Mouse (Mus musculus) stomach, embryonic 14.5 days (tissue): ENCODE data around the gene Cep97. TPM values are rescaled to one million over a fixed set of nuclear protein-coding genes. Genes with fewer than 3 reads are reported as not detected.
A peak's percentile ranks its signal among the peaks of the same experiment; 100 is the strongest.

Experiments used
- ATAC-seq: fragments of 200-750 bp; cut with Nextera tagmentation; 2 replicates; pipeline ENCODE4 v1.8.0; 2017; ENCODE audit warnings: low read depth, moderate TSS enrichment; ENCODE audit not compliant: insufficient number of reproducible peaks, insufficient read depth, low FRiP score
- H3K27ac ChIP-seq: fragments of 300-500 bp; sonication (generic); 2 replicates; pipeline ENCODE4 v1.5.1; 2014; ENCODE audit warnings: mild to moderate bottlenecking, low read length, moderate library complexity, mixed read lengths
- H3K27me3 ChIP-seq: fragments of 300-500 bp; sonication (generic); 2 replicates; pipeline ENCODE4 v1.6.1; 2014; ENCODE audit warnings: low read length, control low read depth, mixed read lengths; ENCODE audit not compliant: control insufficient read depth, insufficient read depth
- H3K36me3 ChIP-seq: fragments of 300-500 bp; sonication (generic); 2 replicates; pipeline ENCODE4 v1.6.1; 2014; ENCODE audit warnings: mild to moderate bottlenecking, control low read depth, low read length, moderate library complexity, mixed read lengths; ENCODE audit not compliant: control insufficient read depth, insufficient read depth
- H3K4me1 ChIP-seq: fragments of 300-500 bp; sonication (generic); 2 replicates; pipeline ENCODE4 v1.6.1; 2014; ENCODE audit warnings: low read length, control low read depth, mixed read lengths; ENCODE audit not compliant: control insufficient read depth, insufficient read depth
- H3K4me2 ChIP-seq: fragments of 300-500 bp; sonication (generic); replicated peaks from 2 replicates; pipeline ENCODE4 v1.6.1; 2014; ENCODE audit warnings: low read depth, low read length, control low read depth
- H3K4me3 ChIP-seq: fragments of 300-500 bp; sonication (generic); 2 replicates; pipeline ENCODE4 v1.5.1; 2014; ENCODE audit warnings: low read depth, low read length, control low read depth
- H3K9ac ChIP-seq: fragments of 300-500 bp; sonication (generic); replicated peaks from 2 replicates; pipeline ENCODE4 v1.6.1; 2014; ENCODE audit warnings: low read depth, mild to moderate bottlenecking, control low read depth, low read length, moderate library complexity, mixed read lengths
- H3K9me3 ChIP-seq: fragments of 300-500 bp; sonication (generic); 2 replicates; pipeline ENCODE4 v1.6.1; 2016; ENCODE audit warnings: low read depth, low read length, control low read depth; ENCODE audit not compliant: control insufficient read depth
- WGBS: fragments of 180-500 bp; shearing (Covaris S2); extraction: QIAGEN DNeasy Blood & Tissue Kit; methylation state at CpG from one replicate; pipeline ENCODE4 v1.1.7; 2014; 5-methylcytosine and 5-hydroxymethylcytosine counted together
- polyA plus RNA-seq: library from polyadenylated mRNA; unstranded; fragments of >200 nt; fragmentation: Nextera tagmentation; extraction: Ambion mirVana; gene quantifications from 2 replicates; pipeline ENCODE4 v1.2.1, GENCODE M21; 2014

Gene Cep97
- polyA plus RNA-seq, result 12.6 and 12.7 TPM in 2 replicates

- peak; percentile 99 for ATAC-seq
- Histone ChIP-seq H3K4me1 (no peaks in the 10 kb centered on the region), H3K4me2 (peak within 1 kb of the TSS; percentile 73), H3K4me3 (peak within 1 kb of the TSS; percentile 85), H3K27me3 (no peaks in the 10 kb centered on the region), H3K9me3 (no peaks in the 10 kb centered on the region), H3K9ac (peak within 1 kb of the TSS; percentile 61), H3K36me3 (no peaks in the 10 kb centered on the region), H3K27ac (peak within 1 kb of the TSS; percentile 55; the same call in 1 of the 2 replicates)
- WGBS, result under 1% methylated on average over 24 of the region's 24 CpGs
These were observed at the start of gene Cep97 for GRCm38 (mm10) chr16:55934453-55935037. Gene Cep97 (minus strand): TSS chr16:55934855.

DNA sequence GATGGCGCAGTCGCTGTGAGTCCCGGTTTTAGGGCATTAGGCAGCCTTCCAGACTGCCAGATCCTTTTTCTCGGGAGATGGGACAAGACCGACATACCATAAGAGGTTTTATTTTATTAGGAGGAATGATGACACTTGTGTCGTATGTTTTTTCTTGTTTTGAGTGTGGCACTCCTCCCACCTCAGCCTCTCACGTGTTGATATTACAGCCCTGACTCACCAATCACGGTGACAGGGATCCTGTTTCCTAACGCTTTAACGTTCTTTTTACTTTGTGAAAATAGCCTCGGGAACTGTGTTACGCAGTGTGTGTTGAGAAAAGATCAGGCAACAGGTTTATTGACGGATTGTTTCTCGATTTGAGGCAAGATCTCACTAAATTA, 40.2 kb upstream of the Cep97 start:
- no peak for ATAC-seq
- H3K4me1 ChIP-seq, result peaks cover 7% of the 10 kb centered on the region
- 6% methylated on average over 14 of the region's 14 CpGs for WGBS

GRCm38 (mm10) chr16:55974256-55974902, 39.7 kb upstream of the Cep97 start:
- ATAC-seq, result peak; percentile 92
- H3K27ac ChIP-seq, result peak overlapping the region; percentile 90
- no peaks in the 10 kb centered on the region for H3K27me3 ChIP-seq
- H3K4me1 ChIP-seq, result peaks cover 7% of the 10 kb centered on the region
- peak overlapping the region; percentile 76 for H3K4me2 ChIP-seq
- under 1% methylated on average over 51 of the region's 55 CpGs for WGBS
- peak overlapping the region; percentile 99 for H3K4me3 ChIP-seq
- peak overlapping the region; percentile 89 for H3K9ac ChIP-seq
- no peaks in the 10 kb centered on the region for H3K9me3 ChIP-seq
- H3K36me3 ChIP-seq, result peaks cover 34% of the 10 kb centered on the region

More for the DNA sequence above, 40.2 kb upstream of the Cep97 start:
- peaks cover 29% of the 10 kb centered on the region for H3K36me3 ChIP-seq
- peak overlapping the region; percentile 99 for H3K4me3 ChIP-seq
- H3K4me2 ChIP-seq, result peak overlapping the region; percentile 76
- peak overlapping the region; percentile 90; the same call in 1 of the 2 replicates for H3K27ac ChIP-seq
- H3K9ac ChIP-seq, result peak overlapping the region; percentile 89
- H3K27me3 ChIP-seq, result no peaks in the 10 kb centered on the region
- no peaks in the 10 kb centered on the region for H3K9me3 ChIP-seq

DNA sequence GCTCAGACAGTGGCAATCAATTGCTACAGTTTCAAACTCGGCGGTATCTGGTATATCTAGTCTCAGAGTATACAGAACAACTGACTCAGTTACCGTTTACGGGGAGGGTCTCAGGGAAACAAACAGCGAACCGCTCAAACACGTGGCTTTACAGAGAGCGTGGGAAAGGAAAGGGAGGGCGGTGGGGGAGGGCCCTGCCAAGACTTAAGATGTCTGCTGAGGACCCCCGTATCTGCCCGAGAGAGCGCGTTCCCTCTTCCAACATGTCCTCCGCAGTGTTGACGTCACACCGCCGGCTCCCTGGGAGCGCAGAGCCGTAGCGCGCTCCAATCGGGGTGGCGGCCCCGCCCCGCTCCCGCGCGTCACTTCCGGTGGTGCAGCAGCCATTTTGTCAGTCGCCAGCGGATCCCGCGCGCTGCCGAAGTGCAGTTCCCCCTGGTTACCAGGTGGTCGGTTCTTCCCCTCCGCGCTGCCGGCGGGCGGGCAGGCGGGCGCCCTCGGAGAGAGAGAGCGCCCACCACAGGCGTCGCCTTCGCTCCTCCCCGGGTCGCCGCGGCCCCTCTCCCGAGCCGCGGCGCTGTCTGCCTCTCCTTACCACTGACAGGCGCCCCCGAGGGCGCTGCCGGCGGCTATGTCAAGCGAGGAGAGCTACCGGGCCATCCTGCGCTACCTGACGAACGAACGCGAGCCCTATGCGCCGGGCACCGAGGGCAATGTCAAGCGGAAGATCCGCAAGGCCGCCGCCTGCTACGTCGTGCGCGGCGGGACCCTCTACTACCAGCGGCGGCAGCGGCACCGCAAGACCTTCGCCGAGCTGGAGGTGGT, 39.0 kb upstream of the Cep97 start, which contains the start of gene Zbtb11:
Zbtb11 (plus strand) TSS at position 453 of the 825 bp plus-strand sequence.
- Histone ChIP-seq H3K4me1 (peaks cover 7% of the 10 kb centered on the region), H3K4me3 (peak within 1 kb of the TSS; percentile 99), H3K36me3 (peaks cover 40% of the 10 kb centered on the region), H3K27ac (peak within 1 kb of the TSS; percentile 90), H3K4me2 (peak within 1 kb of the TSS; percentile 76), H3K9ac (peak within 1 kb of the TSS; percentile 89), H3K9me3 (no peaks in the 10 kb centered on the region), H3K27me3 (no peaks in the 10 kb centered on the region)
- WGBS, result 0% methylated on average over 83 of the region's 86 CpGs
- ATAC-seq, result peak; percentile 98

DNA sequence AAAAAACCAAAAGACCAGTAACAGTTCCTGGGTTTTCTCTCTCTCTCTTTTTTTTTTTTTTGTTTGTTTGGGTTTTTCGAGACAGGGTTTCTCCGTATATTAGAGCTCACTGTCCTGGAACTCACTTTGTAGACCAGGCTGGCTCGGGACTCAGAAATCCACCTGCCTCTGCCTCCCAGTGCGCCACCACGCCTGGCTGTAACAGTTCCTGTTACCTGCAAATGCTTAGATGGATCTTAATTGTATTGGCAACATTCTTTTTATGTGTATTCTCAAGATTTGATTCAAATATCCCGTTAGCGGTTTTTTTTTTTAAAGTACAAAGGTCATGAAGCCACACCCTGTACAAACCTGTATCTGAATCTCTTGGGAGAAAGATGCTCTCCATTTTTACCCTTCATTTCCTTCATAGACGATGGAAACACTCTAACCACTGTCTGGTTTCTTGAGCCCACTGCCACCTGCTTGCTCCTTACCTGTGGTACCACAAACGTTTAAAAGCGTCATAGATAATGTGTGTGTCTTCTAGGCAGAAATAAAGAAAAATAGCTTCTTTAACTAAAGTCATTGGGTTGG, 38.1 kb upstream of the Cep97 start:
- no peaks in the 10 kb centered on the region for H3K27me3 ChIP-seq
- H3K4me3 ChIP-seq, result peak overlapping the region; percentile 99
- peaks cover 7% of the 10 kb centered on the region for H3K4me1 ChIP-seq
- H3K9me3 ChIP-seq, result no peaks in the 10 kb centered on the region
- H3K36me3 ChIP-seq, result peaks cover 40% of the 10 kb centered on the region
- 50% methylated on average over 10 of the region's 10 CpGs for WGBS
- ATAC-seq, result no peak
- peak overlapping the region; percentile 76 for H3K4me2 ChIP-seq
- H3K27ac ChIP-seq, result peak overlapping the region; percentile 79
- H3K9ac ChIP-seq, result no peak overlapping the region

DNA sequence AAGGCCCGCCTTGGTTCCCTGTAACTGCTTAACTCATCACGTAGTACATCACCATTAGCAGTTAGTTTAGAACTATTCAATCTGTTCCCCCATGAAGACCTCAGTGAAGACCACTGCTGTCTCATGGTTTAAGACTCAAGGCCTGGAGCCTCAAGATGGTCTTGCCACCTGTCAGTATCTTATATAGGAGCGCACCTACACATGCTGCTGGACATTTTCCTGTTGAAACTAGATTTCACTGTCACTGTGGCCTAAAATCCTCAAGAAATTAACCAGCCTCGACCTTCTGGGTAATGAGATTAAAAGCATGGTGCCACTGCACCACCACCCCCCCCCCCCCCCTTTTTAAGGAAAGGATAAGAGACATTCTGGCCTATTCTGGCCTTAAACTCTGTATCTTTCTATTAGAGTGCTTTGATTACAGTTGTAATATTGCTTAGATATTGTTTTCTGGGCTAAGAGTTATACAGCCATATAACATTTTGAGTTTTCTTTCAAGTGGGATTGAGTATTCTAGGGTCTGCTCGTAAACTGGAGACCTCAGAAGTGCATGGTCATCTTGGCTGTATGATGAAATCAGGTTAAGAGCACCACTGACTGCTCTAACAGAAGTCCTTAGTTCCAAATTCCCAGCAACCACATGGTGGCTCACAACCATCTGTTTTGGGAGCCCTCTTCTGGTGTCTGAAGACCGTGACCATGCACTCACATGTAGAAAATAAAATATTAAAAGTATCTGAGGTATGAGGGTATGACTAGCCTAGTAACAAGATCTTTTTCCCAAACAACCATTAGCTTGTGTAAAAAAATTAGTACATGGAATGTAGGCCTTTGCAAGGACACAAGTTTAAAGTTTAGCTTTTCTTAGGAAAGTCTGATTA, 37.3 kb upstream of the Cep97 start:
- no peak for ATAC-seq
- no peak overlapping the region for H3K4me2 ChIP-seq
- WGBS, result 79% methylated on average over 6 of the region's 6 CpGs

GRCm38 (mm10) chr16:55970416-55970815, 35.8 kb upstream of the Cep97 start:
- H3K4me1 ChIP-seq, result peaks cover 13% of the 10 kb centered on the region
- no peak overlapping the region for H3K4me3 ChIP-seq
- ATAC-seq, result no peak
- H3K27me3 ChIP-seq, result no peaks in the 10 kb centered on the region
- H3K9ac ChIP-seq, result no peak overlapping the region
- no peaks in the 10 kb centered on the region for H3K9me3 ChIP-seq
- H3K4me2 ChIP-seq, result no peak overlapping the region
- no peak overlapping the region for H3K27ac ChIP-seq
- H3K36me3 ChIP-seq, result peaks cover 48% of the 10 kb centered on the region
- WGBS, result 94% methylated on average over 5 of the region's 5 CpGs

More for the DNA sequence above, 37.3 kb upstream of the Cep97 start:
- Histone ChIP-seq H3K4me1 (peaks cover 11% of the 10 kb centered on the region), H3K27ac (no peak overlapping the region), H3K4me3 (no peak overlapping the region), H3K9me3 (no peaks in the 10 kb centered on the region), H3K27me3 (no peaks in the 10 kb centered on the region), H3K36me3 (peaks cover 47% of the 10 kb centered on the region), H3K9ac (no peak overlapping the region)
